Mouse (Mus musculus): Measurements from ENCODE around the gene Wdr6.
A peak's percentile ranks its signal among the peaks of the same experiment; 100 is the strongest.
"Not testable (repeated sequence)": the region's sequence is repeated elsewhere in the genome, so short reads cannot be mapped to it uniquely, and the experiment has no call there.

Gene Wdr6

DNA sequence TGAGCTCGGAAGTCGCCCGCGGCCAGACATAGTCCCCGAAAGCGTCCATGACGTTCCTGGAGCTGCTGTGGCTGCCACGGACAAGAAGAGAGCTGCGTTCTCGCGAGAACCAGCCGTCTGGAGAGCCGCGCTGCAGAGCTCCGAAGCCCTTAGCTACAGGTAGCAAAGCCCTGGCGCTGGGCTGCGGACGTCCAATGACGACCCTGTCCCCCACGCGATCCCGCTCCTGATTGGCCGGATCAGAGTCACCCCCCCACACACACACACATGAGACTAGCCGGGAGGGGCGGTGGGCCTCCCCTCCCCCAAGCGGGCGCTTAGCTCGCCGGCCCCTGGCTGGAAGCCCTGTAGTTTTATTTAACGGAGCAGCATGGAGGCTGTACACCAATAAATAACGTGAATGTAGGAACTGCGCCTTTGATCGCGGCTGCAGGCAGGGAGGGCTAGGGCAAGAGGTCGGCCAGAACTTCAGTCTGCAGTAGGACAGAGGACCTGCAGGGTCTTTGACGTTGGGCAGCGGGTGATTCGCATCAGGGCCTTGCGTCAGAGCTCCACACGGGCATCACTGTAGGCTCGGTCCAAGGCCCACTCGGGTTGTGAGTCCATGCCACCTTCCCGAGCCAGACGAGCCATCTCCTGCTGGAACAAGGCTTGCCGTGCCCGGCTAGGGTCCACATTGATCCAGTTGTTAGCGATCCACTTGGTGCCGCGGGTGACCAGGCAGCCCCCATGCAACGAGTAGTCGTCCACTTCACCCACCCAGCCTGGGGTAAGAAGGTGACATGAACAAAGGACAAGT, at the start of gene Wdr6:
Gene Wdr6, minus strand, starts transcription at position 195 of the 799 bp plus-strand sequence.
- peak; percentile 80 to 91 for DNase-seq (ENCODE audit: low spot score in 2 of 2)

DNA sequence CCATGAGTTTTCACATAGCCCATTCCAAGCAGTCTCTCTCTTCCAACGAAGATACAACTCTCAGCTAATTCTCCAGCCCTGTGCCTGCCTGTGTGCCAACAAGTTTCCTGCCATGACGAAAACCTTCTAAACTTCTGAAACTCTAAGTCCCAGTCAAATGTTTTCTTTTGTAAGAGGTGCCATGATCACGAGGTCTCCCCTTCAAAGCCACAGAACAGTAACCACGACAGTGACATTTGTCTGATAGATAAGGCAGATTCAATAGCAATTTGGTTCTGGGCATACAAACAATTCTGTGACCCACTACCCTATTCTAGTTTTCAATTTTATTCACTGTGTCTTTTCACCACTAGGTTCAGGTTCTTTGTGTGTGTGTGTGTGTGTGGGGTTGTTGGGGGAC, 49.6 kb upstream of the Wdr6 start:
- DNase-seq (ENCODE audit: low spot score in 2 of 2): no peak

DNA sequence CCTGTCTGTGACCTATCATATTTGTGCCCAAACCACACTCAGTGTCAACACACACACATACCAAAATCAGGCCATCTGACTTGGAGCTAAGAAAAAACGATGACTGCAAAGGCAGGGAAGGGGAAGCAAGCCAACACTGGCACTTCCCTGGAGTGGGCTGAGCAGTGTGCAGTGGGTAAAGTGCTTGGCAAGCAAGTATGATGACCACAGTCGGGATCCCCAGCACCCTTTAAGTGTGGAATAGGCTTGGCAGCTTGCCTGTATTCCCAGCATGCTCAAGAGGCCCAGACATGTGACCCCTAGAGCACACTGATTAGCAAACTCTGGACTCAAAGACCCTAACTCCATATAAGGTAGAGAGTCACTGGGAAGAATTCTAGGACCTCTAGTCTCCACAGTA, 48.0 kb upstream of the Wdr6 start:
- no peak for DNase-seq (ENCODE audit: low spot score in 2 of 2)

DNA sequence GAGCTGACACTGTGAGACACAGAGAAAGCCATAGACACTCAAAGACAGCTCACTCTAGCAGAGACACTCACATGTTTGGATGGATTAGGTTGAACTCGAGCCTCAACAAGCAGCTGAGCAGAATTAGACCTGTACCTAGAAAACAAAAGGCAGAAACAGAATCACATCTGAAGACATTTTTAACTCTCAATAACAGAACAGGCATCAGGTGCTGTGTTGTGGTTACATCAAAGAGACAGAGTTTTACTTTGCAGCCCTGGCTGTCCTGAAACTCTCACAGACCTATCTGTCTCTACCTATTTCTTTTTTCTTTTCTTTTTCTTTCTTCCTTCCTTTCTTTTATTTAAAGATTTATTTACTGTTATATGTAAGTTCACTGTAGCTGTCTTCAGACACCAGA, 38.8 kb upstream of the Wdr6 start:
- no peak for DNase-seq (ENCODE audit: low spot score in 2 of 2)

DNA sequence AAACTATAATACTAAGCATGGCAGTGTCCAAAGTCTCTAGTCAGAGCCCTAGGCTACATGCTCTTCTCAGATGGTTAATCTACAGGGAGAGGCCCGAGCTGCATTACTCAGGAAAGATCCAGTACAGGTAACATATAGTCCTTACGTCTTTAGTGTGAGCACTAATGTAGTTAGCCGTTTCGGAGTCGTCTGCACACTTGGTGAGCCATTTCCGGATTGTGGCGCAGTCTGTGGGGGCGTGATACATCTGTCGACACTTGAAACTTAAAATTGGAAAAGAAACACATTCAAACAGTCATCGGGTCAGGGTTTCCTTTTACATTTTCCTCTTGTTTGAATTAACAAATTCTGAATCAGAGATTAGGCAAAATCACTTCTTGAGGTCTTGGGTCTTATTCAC, 32.9 kb upstream of the Wdr6 start:
- DNase-seq (ENCODE audit: low spot score in 2 of 2): peak; percentile 42 to 61

DNA sequence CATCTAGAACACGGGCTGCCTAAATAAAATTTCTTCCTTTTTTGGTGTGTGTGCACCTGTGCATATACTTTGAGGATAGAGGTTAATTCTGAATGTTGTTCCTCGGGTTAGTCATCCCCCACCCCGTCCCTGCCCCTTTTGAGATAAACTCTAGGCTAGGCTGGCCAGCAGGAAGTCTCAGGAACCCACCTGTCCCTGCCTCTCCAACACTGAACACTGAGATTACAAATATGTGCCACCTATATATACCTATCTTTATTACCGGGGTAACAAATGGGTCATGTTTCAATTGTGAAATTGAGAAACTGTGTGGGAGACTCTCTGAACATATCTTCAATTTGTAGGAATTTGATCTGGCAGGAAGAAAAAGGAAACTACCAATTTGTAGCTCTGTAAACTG, 30.4 kb upstream of the Wdr6 start:
- no peak for DNase-seq (ENCODE audit: low spot score in 2 of 2)

DNA sequence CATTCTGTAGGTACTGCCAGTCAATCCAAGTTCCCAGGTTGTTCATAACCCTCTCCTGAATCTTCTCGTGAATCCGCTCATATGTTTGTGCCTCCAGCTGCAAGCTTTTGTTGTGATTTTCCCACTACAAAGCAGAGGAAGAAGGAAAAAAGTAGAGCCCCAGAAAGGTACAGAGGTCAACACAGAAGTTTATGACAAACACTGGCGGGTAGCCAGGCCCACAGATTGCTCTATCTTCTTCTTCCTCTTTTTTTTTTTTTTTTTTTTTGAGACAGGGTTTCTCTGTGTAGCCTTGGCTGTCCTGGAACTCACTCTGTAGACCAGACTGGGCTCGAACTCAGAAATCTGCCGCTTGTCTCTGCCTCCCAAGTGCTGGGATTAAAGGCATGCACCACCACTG, 29.4 kb upstream of the Wdr6 start:
- DNase-seq (ENCODE audit: low spot score in 2 of 2): not testable (repeated sequence)

DNA sequence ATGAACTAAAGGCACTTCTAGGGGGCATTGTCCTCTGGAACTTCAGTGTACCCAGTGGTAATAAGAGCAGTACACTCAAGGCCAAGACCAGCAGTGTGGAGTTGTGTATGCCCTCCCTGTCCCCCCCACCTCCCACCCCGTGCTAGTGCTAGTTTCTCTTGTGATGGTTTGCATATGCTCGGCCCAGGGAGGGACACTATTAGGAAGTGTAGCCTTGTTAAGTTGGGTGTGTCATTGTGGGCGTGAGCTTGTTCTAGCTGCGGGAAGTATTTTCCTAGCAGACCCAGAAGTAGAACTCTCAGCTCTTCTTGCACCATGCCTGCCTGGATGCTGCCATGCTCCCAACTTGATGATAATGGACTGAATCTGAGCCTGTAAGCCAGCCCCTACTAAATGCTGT, 23.4 kb upstream of the Wdr6 start:
- no peak for DNase-seq (ENCODE audit: low spot score in 2 of 2)

DNA sequence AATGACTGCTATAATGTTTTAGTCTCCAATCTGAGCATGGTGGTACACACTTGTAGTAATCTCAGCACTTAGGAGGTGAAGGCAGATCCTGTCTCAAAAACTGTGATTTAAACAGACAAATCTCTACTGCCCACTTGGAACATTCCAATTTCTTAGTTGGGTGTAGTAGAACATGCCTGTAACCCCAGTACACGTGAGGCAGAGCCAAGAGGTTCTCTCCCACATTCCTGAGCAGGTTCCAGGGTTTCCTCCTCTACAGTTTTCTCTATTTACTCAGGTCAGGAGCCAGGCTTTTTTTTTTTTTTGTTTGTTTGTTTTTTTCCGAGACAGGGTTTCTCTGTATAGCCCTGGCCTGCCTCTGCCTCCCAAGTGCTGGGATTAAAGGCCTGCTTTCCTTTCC, 21.5 kb upstream of the Wdr6 start:
- DNase-seq (ENCODE audit: low spot score in 2 of 2): no peak

DNA sequence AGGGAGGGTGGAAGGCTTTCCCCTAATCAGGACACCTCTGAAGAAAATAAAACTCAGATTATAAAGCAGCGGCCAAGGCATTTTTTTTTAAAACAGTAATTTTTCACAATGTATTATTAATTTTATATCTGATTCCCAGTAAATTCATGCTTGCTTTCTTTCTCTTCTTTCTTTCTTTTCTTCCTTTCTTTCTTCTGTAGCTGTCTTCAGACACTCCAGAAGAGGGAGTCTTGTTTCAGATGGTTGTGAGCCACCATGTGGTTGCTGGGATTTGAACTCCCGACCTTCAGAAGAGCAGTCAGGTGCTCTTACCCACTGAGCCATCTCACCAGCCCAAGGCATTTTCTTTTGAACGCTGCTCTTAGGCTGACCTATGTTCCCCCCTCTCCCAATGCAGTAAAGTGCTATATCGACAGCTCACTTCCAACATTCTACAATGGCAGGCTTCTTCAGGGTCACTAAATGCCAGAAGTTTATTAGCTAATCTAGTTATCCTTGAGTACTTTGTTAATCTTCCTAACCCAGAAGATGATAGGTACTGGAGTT, 20.6 kb upstream of the Wdr6 start:
- no peak for DNase-seq (ENCODE audit: low spot score in 2 of 2)

DNA sequence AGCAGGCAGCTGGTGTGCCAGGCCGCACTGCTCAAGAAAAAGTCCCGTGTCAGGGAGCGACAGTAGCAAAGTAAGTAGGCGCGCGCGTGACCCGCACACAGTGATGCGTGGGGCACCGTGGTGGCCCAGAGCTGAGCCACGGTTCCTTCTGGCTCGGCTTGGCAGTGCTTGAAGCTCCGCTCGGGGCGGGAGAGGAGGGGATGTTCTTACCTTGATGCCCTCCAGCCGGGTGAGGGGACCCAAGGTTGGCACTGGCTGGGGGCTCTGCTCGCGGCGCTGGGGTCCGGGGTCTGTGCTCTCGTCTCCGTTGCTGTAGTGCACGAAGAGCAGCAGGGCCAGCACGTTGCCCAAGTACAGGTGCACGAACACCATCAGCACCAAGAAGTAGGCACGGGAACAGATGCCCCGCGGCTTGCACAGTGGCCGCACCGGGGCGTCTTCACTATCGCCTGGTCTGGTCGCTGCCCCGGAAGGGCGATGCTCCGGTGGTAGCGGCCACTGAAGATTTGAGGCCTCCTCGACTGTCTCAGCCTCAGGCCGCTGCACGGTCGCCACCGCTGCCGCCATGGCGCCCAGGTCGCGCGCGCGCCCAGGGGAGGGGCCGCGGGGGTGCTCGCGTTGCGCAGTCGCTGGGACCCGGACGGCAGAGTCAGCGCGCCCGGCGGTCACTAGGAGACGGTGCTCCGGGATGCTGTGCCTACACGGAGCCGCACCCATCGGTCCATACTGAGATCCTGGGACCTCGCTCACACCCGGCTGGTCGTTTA, 18.6 kb upstream of the Wdr6 start, which contains the start of gene P4htm:
Gene P4htm, minus strand, starts transcription at position 670 of the 767 bp plus-strand sequence.
- peak; percentile 79 to 84 for DNase-seq (ENCODE audit: low spot score in 2 of 2)

DNA sequence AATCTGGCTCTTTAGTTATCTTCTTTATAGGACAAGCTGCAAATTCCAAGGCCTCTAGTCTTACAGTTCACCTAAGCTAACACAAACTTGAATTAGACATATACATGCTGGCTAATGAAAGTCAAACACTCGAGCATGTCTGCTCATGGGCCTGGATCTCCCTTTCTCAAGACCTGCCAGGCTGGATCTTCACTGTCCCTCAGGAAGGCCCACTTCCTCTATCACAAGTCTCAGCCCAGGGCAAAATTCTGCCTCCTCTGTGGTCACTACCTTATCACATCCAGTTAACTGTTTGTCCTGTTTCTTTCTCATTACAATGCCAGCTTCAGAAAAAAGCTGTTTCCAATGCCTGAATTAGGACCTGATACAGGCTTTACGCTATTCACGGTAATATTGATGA, 15.8 kb upstream of the Wdr6 start:
- DNase-seq (ENCODE audit: low spot score in 2 of 2): no peak

DNA sequence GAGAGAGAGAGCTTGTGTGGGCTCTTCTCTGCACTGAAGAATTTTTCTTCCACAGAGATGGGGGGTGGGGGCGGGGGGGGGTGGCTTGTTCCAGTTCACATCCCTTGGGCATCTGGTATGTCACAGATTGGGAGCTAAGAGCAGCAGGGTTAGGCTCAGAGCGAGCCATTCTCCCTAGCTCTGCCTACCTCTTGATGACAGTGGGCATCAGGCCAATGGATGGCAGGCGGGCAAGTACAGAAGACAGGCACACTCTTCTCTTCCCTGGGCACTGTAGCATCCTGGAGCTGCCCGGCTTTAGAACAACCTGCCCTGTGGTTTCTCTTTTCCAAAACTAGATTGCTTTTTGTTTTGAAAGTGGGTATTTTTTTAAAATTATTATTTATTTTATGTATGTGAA, 12.9 kb upstream of the Wdr6 start:
- no peak for DNase-seq (ENCODE audit: low spot score in 2 of 2)

DNA sequence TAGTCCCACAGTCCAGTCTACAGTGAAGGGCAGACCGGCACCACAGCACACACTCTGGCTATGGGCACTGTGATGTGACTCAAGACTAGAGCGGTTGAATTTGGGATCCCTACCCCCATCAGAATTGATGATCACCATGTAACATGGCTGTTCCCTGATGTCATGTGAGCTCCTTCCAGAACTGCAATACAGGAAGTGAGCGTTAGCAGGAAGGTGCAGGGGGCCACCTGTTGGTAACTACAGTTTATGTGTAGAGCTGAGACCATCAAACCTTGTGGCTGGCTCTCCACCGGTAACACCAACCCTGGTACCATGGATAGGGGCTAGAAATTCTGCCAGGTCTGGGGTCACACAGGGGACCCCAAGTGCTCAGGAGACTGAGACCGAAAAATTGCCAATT, 10.7 kb upstream of the Wdr6 start:
- no peak for DNase-seq (ENCODE audit: low spot score in 2 of 2)

DNA sequence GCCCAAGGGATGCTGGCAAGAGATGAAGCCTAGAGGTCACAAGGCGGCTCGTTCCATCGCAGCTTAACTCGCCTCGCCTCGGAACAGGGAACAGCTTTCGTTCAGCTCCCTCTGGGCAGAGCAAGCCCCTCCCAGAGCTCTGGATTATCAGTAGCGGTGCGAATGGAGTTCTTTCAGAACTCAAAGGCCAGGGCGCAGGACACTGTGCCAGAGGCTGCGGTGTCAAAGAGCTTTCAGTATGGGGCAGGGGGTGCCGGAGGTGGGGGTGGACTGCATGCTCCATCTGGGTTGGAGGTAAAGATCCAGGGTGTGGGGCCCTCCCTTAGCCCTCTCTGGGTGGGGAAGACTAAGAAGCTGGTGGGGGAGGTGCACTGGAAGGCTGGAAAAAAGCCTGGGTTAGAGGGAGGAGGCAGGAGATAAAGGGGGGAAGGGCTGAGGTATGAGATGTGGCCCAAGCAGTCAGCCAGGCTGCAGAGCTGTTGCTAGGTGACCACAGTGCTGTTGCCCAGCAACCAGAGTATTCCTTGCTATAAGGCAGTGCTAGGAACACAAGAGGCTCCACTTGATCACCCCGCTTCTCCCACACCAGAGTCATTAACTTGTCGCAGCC, 9.1 kb upstream of the Wdr6 start:
- peak; percentile 83 to 92 for DNase-seq (ENCODE audit: low spot score in 2 of 2)

DNA sequence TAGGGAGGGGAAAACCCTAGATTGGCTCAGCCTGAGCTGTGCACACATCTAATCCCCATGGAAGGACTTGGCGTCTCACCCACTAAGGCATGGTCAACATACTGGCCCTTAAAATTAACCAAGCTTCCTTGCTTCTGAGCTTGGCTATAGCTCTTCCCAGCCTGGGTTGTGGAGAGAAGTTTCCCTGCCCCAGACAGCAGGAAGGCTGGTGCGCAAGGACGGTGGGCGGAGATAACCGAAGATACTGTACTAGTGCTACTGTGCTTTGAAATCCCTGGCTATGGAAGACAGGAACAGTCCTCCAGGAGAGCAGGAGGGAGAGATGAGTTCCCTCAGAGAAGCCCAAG, 778 bp upstream of the Wdr6 start:
- no peak for DNase-seq (ENCODE audit: low spot score in 2 of 2)

DNA sequence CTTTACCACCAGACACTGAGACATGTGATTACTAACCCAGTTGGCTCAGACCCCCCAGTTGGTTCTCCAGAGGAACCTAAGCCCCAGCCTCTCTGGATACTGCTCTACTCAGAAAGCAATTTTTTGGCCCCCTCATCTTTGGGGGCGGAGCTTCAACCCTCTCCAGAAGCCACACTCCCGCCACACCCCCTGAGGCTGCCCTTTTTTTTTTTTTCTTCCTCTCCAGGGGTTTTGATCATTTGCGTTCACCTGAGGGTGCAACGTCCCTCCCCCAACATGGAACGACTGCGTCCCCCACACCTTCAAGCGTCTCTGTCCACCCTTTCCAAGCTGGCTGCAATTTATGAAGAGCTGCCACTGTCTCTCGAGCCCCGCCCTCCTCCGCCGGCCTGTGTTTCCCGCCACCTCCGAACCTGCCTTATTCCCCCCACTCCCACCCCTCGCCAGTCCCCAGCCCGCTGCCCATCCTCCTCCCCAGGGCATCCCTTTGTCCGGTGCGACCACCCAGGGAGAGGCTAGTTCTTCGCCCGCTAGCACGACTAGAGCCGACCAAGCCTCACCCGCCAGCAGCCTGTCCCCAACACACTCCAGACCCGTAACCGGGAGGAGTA, 500 bp downstream of the Wdr6 start:
- peak in 1 of 2 experiments; percentile 49 for DNase-seq (ENCODE audit: low spot score in 2 of 2)

DNA sequence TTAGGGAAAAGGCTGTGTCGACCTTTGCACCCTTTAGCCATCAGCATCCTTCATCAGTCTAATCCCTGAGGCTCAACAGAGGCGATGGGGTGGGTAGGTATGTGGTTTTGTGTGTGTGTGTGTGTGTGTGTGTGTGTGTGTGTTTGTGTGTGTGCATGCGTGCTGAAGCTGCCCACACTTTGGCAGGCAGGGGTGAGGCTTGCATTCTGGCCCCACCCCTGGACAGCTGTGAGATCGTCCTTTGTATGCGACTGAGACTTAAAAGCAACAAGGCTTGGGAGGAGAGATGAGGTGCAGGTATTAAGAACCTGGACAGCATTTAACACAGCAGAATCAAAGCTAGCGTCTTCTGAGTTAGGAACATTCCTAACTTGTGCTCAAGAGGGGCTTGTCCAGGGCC, 1.5 kb downstream of the Wdr6 start:
- DNase-seq (ENCODE audit: low spot score in 2 of 2): no peak

DNA sequence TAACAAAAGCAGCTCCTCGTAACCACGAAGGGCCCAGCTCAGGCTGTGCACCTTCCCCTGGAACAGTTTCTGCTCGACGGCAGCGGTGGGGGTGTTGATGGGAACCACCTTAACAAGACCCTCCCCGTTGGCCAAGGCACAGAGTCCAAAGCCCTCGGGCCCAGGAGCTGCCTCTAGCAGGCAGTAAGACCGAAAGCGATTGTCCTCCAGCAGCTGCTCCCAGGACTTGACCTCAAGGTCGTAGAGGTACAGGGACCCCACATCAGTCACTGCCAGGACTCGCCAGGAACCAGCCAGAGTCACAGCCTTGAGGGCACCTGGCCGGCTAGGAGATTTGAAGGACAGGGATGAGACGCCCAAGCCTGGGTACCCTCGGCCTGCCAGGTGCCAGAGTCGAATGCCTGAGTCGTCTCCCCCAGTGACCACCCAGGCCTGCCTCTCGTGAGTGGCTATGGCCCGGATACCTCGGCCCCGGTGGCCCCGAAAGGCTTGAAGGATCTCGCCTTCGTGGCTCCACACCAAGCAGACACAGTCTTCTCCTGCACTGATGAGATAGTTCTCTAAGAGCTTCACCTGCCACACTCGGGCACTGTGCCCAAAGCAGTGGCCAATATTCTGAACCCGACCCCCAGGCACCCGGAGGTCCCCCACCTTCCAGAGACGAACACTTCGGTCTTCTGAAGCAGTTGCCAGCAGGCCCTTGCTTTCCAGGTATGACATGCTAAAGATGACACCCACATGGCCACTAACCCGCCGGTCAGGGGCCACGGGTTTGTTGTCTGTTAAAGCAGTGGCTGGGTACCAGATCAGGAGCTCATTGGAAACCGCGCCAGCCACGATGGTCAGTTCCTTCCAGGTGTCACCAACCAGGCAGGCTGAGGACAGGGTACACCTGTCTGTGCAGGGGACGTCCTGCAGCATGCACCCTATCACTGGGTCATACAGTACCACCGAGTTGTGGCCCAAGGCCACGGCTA, 2.9 kb downstream of the Wdr6 start:
- no peak for DNase-seq (ENCODE audit: low spot score in 2 of 2)

DNA sequence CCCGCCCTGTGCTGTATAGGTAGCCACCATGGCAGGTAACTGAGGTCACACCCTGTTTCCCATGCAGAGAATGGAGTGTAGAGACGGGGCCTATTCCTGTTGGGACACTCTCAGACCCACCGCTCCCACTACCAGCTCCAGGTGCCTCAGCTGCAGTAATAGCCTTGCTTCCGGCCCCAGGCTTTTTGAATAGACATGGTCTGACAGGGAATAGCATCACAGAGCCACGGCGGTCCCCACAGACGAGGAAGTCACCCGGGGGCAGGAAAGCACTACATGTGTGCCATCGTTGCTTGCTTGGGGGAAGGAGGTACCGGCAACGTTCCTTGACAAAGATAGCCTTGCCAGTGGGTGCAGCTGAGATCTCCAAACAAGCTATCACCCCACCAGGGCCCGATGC, 3.6 kb downstream of the Wdr6 start:
- no peak for DNase-seq (ENCODE audit: low spot score in 2 of 2)

Data from frontal cortex, postnatal 36 days (tissue).